Mouse (Mus musculus) frontal cortex, adult 2 months (tissue): Measurements from ENCODE around the gene Kri1. TPM values are rescaled to one million over a fixed set of nuclear protein-coding genes. Genes with fewer than 3 reads are reported as not detected.
"Not testable (repeated sequence)": the region's sequence is repeated elsewhere in the genome, so short reads cannot be mapped to it uniquely, and the experiment has no call there.

Experiments used
- DNase-seq, 2 experiments: peaks; one replicate each; pipeline ENCODE4 v3.0.0; 2022; ENCODE audit warnings: low spot score in 1 of 2; ENCODE audit errors: extremely low spot score in 1 of 2
- polyA plus RNA-seq: library from polyadenylated mRNA; depleted of rRNA; stranded (reverse); fragments of >200 nt; gene quantifications from 2 replicates; pipeline ENCODE4 v1.2.3, GENCODE M21; 2012; rRNA removed

The Kri1 gene
- polyA plus RNA-seq = 42.5 and 44.6 TPM in 2 replicates

DNA sequence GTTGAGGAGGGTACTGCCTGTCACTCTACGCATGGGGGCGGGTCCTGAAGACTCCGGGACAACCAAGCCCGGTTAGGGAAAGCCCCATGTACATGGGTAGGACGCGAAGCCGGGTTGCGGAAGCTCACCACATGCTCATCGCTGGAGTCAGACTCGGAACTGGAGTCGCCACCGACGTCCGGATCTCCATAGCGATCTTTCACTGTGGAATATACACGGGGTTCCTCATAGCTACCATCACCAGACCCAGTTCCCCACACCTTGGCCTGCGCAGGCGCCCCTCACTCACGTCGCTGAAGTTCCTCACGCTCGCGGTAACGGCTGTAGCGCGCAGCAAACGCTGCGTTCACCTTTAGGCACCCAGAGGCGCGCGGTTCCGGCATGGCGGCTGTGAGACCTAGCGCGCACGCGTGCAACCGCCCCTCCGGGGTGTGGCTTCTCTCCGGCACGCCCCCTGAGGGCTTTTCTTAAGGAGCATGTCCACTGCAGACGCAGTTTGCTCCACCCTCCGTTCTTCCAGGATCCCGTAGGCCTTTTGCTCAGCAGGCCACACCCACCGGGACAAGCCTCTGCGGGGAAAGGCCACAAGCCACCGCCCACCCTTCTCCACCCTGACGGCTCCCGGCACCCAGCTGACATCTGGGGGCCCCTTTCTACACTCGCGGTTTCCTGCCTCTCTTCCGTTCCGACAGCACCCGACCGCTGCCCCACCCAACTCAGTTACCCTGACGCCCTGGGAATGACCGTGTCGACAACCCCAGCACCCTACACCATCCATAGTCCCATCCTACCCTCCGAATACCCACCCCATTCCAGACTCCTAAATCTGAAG lies at the start of gene Kri1:
Kri1 (minus strand) TSS at position 399 of the 832 bp plus-strand sequence.
- DNase-seq = peak; percentile 96 to 98

DNA sequence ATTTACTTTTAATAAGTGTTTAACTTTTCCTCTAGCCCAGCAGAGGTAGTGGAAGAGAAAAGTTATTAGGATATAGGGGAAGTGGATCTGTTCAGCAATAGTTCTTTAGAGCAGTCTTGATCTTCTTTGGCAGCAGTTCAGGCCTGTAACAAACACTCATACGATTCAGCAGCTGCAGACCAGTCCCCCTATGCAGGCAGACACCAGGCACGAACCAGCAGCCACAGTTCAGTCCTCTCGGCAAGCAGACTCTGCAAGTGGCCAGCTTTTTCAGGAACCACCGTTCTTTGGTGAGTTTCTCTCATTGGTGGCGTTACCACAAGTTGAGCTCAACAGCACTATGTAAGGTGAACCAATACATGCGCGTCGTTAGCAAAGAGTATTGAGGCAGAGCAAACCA lies 48.7 kb upstream of the Kri1 start:
- no peak for DNase-seq

DNA sequence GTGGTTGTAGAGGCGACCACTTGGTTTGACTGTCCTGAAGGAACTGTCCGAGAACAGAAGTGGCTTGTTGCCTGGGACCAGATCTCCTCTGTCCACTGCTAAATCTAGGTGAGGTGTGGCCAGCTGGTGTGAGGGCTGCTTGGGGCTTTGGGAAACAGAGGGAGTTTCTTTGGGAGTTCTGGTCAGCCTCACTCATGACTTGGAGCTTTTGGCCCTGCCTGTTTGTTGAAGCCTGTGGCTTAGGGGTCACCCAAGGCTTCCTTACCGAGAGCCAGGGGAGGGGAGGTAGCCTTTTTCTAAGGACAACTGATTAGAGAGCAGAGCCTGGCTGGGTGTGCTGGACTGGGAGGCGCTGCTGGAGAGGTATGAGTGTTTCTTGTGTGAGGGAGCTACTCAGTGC lies 47.6 kb upstream of the Kri1 start:
- no peak for DNase-seq

- DNase-seq = no peak
Measured at GRCm38 (mm10) chr9:21334747-21335146, 47.0 kb upstream of the Kri1 start.

- DNase-seq = no peak
Measured at GRCm38 (mm10) chr9:21333523-21333922, 45.8 kb upstream of the Kri1 start.

- DNase-seq = no peak
Measured at GRCm38 (mm10) chr9:21332161-21333061, 44.6 kb upstream of the Kri1 start.

DNA sequence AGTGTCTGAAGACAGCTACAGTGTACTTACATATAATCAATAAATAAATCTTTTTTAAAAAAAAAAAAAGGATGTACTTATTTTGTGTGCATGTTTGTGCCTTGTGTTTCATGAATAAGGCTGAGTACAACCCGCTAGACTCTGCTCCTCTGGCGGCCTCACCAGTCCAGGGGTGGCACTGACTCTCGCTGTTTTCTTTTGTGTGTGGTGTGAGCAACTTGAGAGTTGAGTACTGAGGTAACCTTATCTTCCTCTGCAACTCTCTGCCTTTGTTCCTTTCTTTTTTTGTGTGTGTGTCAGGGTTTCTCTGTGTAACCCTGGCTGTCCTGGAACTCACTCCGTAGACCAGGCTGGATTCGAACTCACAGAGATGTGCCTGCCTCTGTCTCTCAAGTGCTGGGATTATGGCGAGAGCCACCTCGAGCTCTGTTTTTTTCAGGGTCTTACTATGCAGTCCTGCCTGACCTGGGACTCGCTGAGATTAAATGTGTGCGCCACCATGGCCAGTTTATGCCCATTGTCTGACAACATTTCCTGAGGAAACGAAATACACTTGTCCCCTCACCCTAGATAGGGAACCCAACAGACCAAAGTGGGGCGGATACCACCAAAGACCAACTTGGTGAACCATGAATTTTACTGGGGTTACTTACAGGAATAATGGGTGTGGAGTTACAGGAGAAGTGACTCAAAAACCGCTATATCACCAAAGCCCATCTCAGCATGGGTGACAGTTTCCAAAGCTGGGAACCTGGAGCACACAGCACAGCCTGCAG lies 43.8 kb upstream of the Kri1 start:
- DNase-seq = no peak

DNA sequence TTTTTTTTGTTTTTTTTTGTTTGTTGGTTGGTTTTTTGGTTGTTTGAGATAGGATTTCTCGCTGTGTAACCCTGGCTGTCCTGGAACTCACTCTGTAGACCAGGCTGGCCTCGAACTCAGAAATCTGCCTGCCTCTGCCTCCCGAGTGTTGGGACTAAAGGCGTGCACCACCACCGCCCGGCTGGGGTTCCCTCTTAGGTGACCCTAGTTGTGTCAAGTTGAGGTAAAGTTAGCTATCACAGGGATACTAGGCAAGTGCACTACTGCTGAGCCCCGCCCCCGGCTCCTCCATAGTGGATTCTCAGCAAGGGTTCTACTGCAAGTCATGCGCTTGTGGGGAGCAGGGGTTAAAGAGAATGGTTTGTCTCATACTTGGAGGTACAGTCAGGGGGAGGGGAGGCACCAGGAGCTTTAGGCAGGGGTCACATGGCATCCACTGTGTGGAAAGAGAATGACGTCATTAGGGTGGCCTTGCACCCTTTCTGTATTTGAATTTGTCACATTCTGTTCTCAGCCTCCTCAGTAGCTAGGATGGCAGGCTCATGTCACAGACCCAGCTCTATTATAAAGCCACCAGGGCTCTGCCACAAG lies 42.0 kb upstream of the Kri1 start:
- no peak for DNase-seq

DNA sequence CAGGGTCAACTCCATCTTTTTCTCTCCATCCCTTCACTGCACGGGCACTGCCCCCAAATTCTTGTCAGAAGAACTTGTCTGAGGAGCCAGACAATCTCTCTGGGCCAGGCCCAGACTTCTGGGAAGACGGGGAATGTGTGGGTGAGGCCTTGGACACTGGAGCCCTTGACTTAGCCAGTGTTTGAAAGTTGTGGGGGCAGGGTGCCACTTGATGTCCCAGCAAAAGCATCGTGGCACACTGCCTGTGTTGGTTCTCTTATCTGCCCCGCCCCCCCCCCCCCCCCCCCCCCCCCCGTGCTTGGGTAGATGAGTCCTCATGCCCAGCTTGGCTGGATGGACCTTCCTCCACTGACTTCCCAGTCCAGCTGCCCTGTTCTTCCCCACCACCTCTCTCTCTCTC lies 41.3 kb upstream of the Kri1 start:
- no peak for DNase-seq

GRCm38 (mm10) chr9:21328041-21328440 lies 40.3 kb upstream of the Kri1 start:
- no peak for DNase-seq

DNA sequence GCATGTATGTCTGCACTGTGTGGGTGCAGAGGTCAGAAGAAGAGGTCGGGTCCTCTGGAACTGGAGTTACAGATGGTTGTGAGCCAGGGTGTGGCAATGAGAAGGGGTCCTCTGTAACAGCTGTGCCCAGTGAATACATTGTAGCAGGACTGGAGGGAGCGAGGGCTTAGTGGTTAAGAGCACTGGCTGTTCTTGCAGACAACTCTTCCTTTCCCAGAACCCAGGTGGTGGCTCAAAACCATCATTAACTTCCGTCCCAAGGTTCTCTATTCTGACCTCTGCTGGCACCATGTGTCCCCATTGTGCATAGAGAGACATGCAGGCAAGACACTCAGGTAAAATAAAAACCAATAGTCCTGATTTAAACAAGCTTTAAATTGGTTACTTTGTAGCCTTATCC lies 39.8 kb upstream of the Kri1 start:
- DNase-seq = no peak

DNA sequence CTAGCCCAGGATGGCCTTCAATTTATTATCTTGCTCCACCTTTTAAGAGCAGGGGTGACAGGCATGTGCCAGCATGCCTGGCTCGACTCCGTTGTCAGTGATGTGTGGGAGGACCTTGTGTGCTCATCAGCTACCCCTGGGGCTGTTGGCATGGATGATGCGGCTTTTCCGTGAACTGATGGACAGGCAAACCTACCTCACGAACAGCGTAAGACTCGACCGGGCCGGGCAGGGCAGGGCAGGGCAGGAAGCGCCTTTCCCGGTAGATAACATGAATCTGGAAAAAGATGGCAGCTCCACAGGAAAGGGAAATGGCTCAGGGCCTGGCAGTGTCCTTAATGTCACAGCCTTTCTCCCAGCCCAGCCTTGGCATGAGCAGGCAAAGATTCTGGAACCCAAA lies 36.5 kb upstream of the Kri1 start:
- DNase-seq = no peak

DNA sequence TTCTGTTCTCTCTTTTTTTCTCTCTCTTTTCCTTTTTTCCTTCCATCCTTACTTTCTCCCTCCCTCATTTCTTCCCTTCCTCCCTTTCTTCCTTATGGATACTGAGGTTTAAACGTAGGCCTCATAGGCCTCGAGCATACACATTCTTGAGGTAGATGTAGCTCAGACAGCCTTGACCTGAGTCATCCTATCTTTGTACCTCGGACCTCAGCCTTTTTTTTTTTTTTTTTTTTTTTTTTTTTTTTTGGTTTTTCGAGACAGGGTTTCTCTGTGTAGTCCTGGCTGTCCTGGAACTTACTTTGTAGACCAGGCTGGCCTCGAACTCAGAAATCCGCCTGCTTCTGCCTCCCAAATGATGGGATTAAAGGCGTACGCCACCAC lies 35.1 kb upstream of the Kri1 start:
- DNase-seq = not testable (repeated sequence)

DNA sequence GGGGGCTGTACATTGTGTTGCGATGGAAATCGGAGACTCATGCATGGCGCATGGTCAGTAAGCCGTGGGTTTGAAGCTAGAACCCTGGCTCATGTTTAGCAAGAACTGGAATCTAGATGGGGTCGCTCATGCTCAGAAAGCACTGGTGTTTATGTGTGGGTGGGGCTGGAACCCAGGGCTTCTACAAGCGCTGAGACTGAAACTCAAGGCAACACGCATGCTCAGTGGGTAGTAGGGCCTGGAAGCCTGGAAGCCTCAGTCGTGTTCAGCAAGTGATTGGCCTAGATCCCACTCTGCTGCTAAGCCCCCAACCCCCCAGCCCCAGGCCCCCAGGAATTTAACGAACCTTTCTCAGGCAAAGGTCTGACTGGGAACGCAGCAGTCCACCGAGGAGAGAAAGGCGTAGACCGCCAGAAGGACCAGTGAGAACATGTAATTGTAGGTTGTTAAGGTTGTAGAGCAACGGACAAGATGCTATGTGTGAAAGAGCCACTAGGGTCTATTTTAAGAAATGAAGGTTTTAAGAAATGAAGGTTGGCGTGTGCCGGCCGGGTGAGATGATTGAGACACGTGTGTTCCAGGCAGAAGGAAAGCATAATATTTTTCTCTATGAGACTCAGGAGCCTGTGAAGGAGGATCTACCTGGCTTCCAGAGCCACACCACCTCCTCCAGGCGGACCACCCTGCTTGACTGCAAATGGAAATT lies 34.6 kb upstream of the Kri1 start:
- DNase-seq = peak in 1 of 2 experiments; percentile 36

- DNase-seq = peak; percentile 13 to 20
Measured at GRCm38 (mm10) chr9:21321513-21321835, 33.7 kb upstream of the Kri1 start.

DNA sequence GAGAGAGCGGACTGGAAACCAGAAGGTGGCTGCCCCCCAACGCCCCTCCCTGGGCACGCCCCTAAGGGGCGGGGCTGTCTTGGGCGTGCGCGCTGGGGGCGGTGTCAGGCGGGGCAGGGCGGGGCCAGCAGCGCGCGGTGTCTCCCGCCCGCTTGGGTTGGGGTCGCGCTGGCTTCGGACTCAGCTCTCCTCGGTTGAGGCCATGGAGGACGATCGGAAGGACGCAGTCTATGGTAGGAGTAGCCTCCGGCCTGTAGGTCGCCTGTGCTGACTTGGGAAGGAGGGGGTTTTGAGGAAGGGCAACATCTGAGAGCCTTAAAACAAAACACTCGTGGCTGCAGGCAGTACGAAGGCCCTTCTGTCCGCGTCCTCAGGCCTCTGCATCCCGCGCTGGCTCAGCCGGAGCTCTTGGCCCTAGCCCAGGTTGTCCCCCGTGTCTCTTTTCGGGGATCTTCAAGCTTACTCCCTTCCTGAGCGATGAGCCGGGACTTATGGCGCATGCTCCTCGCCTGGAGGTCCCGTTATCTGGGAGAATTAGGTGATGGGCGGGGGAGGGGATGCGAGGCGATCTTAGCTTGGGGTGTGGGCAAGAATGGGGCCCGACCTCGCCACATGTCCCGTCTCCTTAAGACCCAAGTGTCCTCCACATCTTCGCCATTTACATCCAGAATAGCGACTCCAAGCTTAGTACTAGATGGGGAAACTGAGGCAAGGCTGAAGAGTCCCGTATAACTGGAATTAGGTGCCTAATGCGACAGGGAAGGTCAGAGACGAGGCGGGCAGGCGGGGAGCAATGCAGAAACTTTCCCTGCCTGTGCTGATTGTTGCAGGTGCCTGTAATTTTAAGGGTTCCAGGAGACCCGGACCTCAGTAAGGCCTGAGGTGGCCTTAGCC lies 33.1 kb upstream of the Kri1 start, which contains the start of gene Slc44a2:
Slc44a2 (plus strand) TSS at position 80 of the 894 bp plus-strand sequence.
- peak; percentile 44 to 77 for DNase-seq

DNA sequence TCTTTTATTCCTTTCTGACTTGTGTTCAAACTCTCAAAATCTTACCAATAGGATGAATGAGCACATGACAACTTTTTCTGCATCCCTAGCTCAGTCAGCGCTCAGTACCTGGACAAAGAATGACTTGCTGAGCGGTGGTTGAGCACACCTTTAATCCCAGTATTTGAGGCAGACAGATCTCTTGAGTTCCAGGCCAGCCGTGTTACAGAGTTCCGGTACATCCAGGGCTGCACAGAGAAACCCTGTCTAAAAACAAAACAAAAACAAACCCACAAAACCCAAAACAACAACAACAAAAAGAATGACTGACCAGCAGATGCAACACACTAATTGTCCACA lies 32.5 kb upstream of the Kri1 start:
- DNase-seq = no peak

DNA sequence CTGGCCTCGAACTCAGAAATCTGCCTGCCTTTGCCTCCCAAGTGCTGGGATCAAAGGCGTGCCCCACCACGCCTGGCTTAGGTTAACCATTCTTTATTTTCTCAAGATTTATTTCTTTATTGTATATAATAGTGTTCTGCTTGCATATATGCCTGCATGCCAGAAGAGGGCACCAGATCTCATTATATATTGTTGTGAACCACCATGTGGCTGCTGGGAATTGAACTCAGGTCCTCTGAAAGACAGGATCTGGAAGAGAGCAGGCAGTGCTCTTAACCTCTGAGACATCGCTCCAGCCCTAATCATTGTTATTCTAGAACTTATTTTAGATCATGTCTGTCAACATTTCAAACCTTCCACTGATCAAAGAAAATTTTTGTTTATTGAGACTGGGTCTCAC lies 31.7 kb upstream of the Kri1 start:
- no peak for DNase-seq

DNA sequence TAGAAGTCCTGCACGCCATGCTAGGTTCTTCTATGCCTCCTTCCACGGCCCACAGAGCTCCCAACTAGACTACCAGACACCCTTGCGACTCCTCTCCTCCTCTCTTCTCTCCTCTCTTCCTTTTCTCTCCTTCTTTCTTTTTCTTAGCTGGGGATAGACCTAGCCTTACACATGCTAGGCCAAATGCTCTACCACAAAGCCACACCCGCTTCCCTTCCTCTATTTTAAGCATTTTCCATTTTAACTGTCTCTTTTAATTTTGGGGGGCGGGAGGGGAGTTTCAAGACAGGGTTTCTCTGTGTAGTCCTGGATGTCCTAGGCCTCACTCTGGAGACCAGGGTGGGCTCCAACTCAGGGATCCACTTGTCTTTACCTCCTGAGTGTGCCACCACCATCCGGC lies 31.0 kb upstream of the Kri1 start:
- no peak for DNase-seq
